Comparison of ENCODE assay signal across 9 mouse cellular contexts in the genomic region with DNA sequence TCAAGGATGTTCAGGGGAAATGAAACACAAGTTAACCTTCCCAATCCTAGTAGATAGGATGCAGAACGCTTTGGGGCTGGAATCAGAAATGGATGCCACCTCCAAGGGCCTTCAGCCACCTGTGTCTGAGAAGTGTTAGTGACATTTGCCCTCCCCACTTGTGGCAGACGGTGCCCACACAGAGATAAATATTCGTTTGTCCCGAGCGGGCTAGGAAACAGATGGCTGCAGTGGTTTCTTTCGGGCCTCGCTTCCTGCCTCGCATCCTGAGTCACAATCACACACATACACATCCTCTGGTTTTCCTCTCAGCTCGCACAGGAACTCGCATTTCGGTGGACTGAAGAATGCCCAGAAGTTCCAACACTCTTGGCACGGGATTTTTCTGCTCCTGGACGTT. TPM values are rescaled to one million over a fixed set of nuclear protein-coding genes. Genes with fewer than 3 reads are reported as not detected.
A peak's percentile ranks its signal among the peaks of the same experiment; 100 is the strongest.
DNase-seq lines count a peak whose midpoint lies in the region; ATAC-seq and TF ChIP-seq lines count a peak whose summit lies in the region.
"Had no signal": no experiment of that assay in that cellular context is flagged by ENCODE, and none has a peak within 500 bp of the region (broad histone marks: within the 10 kb centered on the region; RNA-seq: fewer than 3 reads in every experiment).

No protein-coding gene starts in this region.

- H3K4me1 ChIP-seq in neural tube, embryonic 13.5 days (replicated peaks), result peaks cover 31% of the 10 kb centered on the region
- 0 out of 2 replicates have a peak, but pooled peaks cover 8% of the 10 kb centered on the region for H3K4me1 ChIP-seq in neural tube, embryonic 15.5 days
- H3K4me1 ChIP-seq in heart, embryonic 16.5 days (ENCODE audit: control insufficient read depth, insufficient read depth, low read length), result peaks cover 20% of the 10 kb centered on the region
- peaks cover 36% of the 10 kb centered on the region for H3K4me1 ChIP-seq in lung, embryonic 15.5 days
- peaks cover 27% of the 10 kb centered on the region for H3K4me1 ChIP-seq in midbrain, embryonic 13.5 days (replicated peaks)
- no peaks in the 10 kb centered on the region for H3K4me1 ChIP-seq in forebrain, postnatal 0 days (ENCODE audit: insufficient read depth)

- peak overlapping the region; percentile 28; the same call in 1 of the 2 replicates for H3K27ac ChIP-seq in neural tube, embryonic 13.5 days (replicated peaks)
- no peak overlapping the region for H3K27ac ChIP-seq in neural tube, embryonic 15.5 days (replicated peaks)
- peak overlapping the region; percentile 90 for H3K27ac ChIP-seq in heart, embryonic 16.5 days (ENCODE audit: low read length)
- peak overlapping the region; percentile 94 for H3K27ac ChIP-seq in lung, embryonic 15.5 days
- H3K27ac ChIP-seq in midbrain, embryonic 13.5 days, result no peak overlapping the region
- H3K27ac ChIP-seq in forebrain, postnatal 0 days (ENCODE audit: low read depth, low read length), result no peak overlapping the region

- DNase-seq in thymus, postnatal 4 days, result peak; percentile 59
- DNase-seq in forebrain, postnatal 0 days, result no peak
- no peak for DNase-seq in ovary, postnatal 36 days (ENCODE audit: low spot score)

- H3K36me3 ChIP-seq in neural tube, embryonic 13.5 days, result no peaks in the 10 kb centered on the region
- H3K36me3 ChIP-seq in neural tube, embryonic 15.5 days, result no peaks in the 10 kb centered on the region
- no peaks in the 10 kb centered on the region for H3K36me3 ChIP-seq in heart, embryonic 16.5 days (ENCODE audit: control insufficient read depth, insufficient read depth)
- no peaks in the 10 kb centered on the region for H3K36me3 ChIP-seq in lung, embryonic 15.5 days
- H3K36me3 ChIP-seq in midbrain, embryonic 13.5 days, result no peaks in the 10 kb centered on the region
- H3K36me3 ChIP-seq in forebrain, postnatal 0 days (ENCODE audit: insufficient read depth), result no peaks in the 10 kb centered on the region

- no peaks in the 10 kb centered on the region for H3K9me3 ChIP-seq in neural tube, embryonic 13.5 days
- no peaks in the 10 kb centered on the region for H3K9me3 ChIP-seq in neural tube, embryonic 15.5 days (replicated peaks)
- no peaks in the 10 kb centered on the region for H3K9me3 ChIP-seq in heart, embryonic 16.5 days (replicated peaks; ENCODE audit: control insufficient read depth, low read length)
- no peaks in the 10 kb centered on the region for H3K9me3 ChIP-seq in lung, embryonic 15.5 days
- H3K9me3 ChIP-seq in midbrain, embryonic 13.5 days, result no peaks in the 10 kb centered on the region
- H3K9me3 ChIP-seq in forebrain, postnatal 0 days (ENCODE audit: low read length), result no peaks in the 10 kb centered on the region

- 92% methylated on average over 13 of the region's 13 CpGs for WGBS in neural tube, embryonic 13.5 days
- WGBS in neural tube, embryonic 15.5 days, result 89% methylated on average over 13 of the region's 13 CpGs
- 61% methylated on average over 13 of the region's 13 CpGs for WGBS in heart, embryonic 16.5 days
- WGBS in lung, embryonic 15.5 days, result 64% methylated on average over 13 of the region's 13 CpGs
- WGBS in midbrain, embryonic 13.5 days, result 91% methylated on average over 13 of the region's 13 CpGs
- 83% methylated on average over 13 of the region's 13 CpGs for WGBS in forebrain, postnatal 0 days

- H3K9ac ChIP-seq in neural tube, embryonic 13.5 days, result no peak overlapping the region
- H3K9ac ChIP-seq in neural tube, embryonic 15.5 days (replicated peaks), result no peak overlapping the region
- H3K9ac ChIP-seq in heart, embryonic 16.5 days (ENCODE audit: low read length), result no peak overlapping the region
- no peak overlapping the region for H3K9ac ChIP-seq in lung, embryonic 15.5 days
- H3K9ac ChIP-seq in midbrain, embryonic 13.5 days (replicated peaks), result no peak overlapping the region
- no peak overlapping the region for H3K9ac ChIP-seq in forebrain, postnatal 0 days

- no peak overlapping the region for H3K4me2 ChIP-seq in neural tube, embryonic 13.5 days
- H3K4me2 ChIP-seq in neural tube, embryonic 15.5 days, result no peak overlapping the region
- peak overlapping the region; percentile 36; the same call in 1 of the 2 replicates for H3K4me2 ChIP-seq in heart, embryonic 16.5 days (ENCODE audit: low read depth, low read length)
- H3K4me2 ChIP-seq in lung, embryonic 15.5 days, result no peak overlapping the region; the same call in 1 of the 2 replicates
- no peak overlapping the region for H3K4me2 ChIP-seq in midbrain, embryonic 13.5 days (replicated peaks)
- no peak overlapping the region for H3K4me2 ChIP-seq in forebrain, postnatal 0 days (ENCODE audit: low read depth)

- no peaks in the 10 kb centered on the region for H3K27me3 ChIP-seq in neural tube, embryonic 13.5 days
- H3K27me3 ChIP-seq in neural tube, embryonic 15.5 days (replicated peaks), result no peaks in the 10 kb centered on the region
- no peaks in the 10 kb centered on the region for H3K27me3 ChIP-seq in heart, embryonic 16.5 days (ENCODE audit: control insufficient read depth, insufficient read depth, low read length)
- no peaks in the 10 kb centered on the region for H3K27me3 ChIP-seq in lung, embryonic 15.5 days
- no peaks in the 10 kb centered on the region for H3K27me3 ChIP-seq in midbrain, embryonic 13.5 days
- H3K27me3 ChIP-seq in forebrain, postnatal 0 days (ENCODE audit: insufficient read depth, low read length), result no peaks in the 10 kb centered on the region

- H3K4me3 ChIP-seq in neural tube, embryonic 13.5 days, result no peak overlapping the region
- no peak overlapping the region for H3K4me3 ChIP-seq in neural tube, embryonic 15.5 days (replicated peaks)
- no peak overlapping the region for H3K4me3 ChIP-seq in heart, embryonic 16.5 days (ENCODE audit: low read length)
- no peak overlapping the region for H3K4me3 ChIP-seq in lung, embryonic 15.5 days
- H3K4me3 ChIP-seq in midbrain, embryonic 13.5 days (replicated peaks), result no peak overlapping the region
- no peak overlapping the region for H3K4me3 ChIP-seq in forebrain, postnatal 0 days (ENCODE audit: low read depth, low read length)

- TF ChIP-seq CTCF in forebrain, postnatal 0 days (IDR thresholded peaks at IDR 0.05; ENCODE audit: low read depth), result no peak

- no peak for ATAC-seq in neural tube, embryonic 13.5 days (ENCODE audit: low read depth)
- ATAC-seq in neural tube, embryonic 15.5 days (ENCODE audit: low FRiP score), result no peak
- no peak for ATAC-seq in heart, embryonic 16.5 days (replicated peaks; ENCODE audit: extremely low read depth, insufficient read depth, low FRiP score)
- no peak for ATAC-seq in lung, embryonic 15.5 days (ENCODE audit: borderline replicate concordance, extremely low read depth, low FRiP score, low TSS enrichment)
- ATAC-seq in midbrain, embryonic 13.5 days, result no peak
- no peak for ATAC-seq in forebrain, postnatal 0 days

RNA-seq across cellular contexts. Expression of a gene that starts 13.5 kb away (rescaled TPM):
- 0.48 and 0.71 TPM in 2 replicates for polyA plus RNA-seq in neural tube, embryonic 13.5 days (2015; fragmentation: Nextera tagmentation; extraction: Ambion mirVana)
- polyA plus RNA-seq in neural tube, embryonic 15.5 days (2015; fragmentation: Nextera tagmentation; extraction: Ambion mirVana), result 0.14 and 0.27 TPM in 2 replicates
- polyA plus RNA-seq in heart, embryonic 16.5 days (2015; fragmentation: Nextera tagmentation; extraction: Ambion mirVana), result 0.51 and 0.68 TPM in 2 replicates
- polyA plus RNA-seq in lung, embryonic 15.5 days (2015; fragmentation: Nextera tagmentation; extraction: Ambion mirVana), result 0.58 and 0.67 TPM in 2 replicates
- 0.13 and 0.28 TPM in 2 replicates for polyA plus RNA-seq in midbrain, embryonic 13.5 days (2015; fragmentation: Nextera tagmentation; extraction: Ambion mirVana)
- total RNA-seq in forebrain, postnatal 0 days (2014; rRNA removed), result 0.52 TPM in 1 of 2 replicates, not detected in the other
- 0.22 and 0.34 TPM in 2 replicates for polyA plus RNA-seq in forebrain, postnatal 0 days (2015; fragmentation: Nextera tagmentation; extraction: Ambion mirVana)
- total RNA-seq: neutrophil, adult 5-6 weeks had no signal

Comparison
In these comparisons a context has a peak if more than half of its experiments do, and no peak if none do; other contexts are left out.
1. H3K27ac ChIP-seq: peak in neural tube, embryonic 13.5 days (single experiment), heart, embryonic 16.5 days (single experiment) and lung, embryonic 15.5 days (single experiment); none in neural tube, embryonic 15.5 days (single experiment), midbrain, embryonic 13.5 days (single experiment) and forebrain, postnatal 0 days (single experiment).